Mouse (Mus musculus): Measurements from ENCODE around the gene Ptgfrn.

Gene Ptgfrn

DNA sequence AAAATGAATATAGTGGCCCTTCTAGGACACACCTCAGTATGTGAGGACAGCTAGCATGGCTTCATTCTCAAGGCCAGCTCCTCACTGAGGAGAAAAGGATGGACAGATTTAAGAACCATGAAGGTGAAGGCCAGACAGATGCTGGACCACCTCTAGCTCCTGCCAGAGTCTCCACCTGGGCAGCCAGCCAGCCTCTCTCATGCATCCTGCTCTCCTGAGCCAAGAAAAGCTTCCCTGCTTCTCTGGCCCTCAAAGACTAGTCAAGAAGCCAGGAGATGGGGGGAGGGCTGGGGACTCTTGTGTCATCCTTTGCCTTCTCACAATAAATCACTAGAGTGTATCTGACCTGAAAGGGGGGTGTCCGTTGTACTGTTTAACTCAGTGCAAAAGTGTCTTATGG, 31.7 kb downstream of the Ptgfrn start:
- DNase-seq (ENCODE audit: low spot score) = peak; percentile 24

DNA sequence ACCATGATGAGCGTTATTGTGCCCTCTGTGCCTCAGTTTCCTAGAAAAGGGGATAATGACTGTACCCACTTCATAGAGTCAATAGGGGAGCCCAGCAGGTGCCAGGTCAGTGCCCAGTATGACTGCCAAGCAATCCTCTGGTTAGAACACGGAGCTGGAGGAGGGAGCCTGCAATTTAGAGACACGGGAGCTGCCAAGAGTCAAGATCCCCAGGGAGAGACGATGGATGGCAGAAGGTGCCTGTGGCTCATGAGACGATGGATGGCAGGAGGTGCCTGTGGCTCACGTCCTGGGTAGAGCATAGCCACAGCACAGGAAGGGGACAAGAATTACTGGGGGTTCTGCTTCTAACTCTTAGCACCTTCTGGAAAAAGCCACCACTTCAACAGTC, 32.4 kb downstream of the Ptgfrn start:
- no peak for DNase-seq (ENCODE audit: low spot score)

GRCm38 (mm10) chr3:101076966-101077709, 32.9 kb downstream of the Ptgfrn start:
- DNase-seq (ENCODE audit: low spot score) = no peak

- no peak for DNase-seq (ENCODE audit: low spot score)
Measured at GRCm38 (mm10) chr3:101075866-101076265, 34.2 kb downstream of the Ptgfrn start.

DNA sequence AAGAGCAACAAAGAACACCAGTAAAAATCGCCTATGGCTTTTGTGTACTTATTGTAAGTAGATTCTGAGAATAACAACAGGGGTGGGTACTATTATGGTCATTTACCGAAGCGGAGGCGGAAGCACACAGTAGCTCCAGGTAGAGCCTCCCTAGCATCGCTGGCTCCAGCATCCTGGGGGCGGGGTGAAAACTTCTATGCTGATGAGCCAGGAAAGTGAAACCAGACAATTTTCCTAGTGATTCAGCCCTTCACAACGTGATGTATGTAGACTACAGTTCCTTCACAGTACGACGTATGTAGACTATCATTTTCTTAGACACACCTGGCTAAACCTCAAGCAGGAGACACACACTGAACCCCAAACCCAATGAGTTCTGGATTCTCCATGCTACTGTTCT, 36.7 kb downstream of the Ptgfrn start:
- no peak for DNase-seq (ENCODE audit: low spot score)

DNA sequence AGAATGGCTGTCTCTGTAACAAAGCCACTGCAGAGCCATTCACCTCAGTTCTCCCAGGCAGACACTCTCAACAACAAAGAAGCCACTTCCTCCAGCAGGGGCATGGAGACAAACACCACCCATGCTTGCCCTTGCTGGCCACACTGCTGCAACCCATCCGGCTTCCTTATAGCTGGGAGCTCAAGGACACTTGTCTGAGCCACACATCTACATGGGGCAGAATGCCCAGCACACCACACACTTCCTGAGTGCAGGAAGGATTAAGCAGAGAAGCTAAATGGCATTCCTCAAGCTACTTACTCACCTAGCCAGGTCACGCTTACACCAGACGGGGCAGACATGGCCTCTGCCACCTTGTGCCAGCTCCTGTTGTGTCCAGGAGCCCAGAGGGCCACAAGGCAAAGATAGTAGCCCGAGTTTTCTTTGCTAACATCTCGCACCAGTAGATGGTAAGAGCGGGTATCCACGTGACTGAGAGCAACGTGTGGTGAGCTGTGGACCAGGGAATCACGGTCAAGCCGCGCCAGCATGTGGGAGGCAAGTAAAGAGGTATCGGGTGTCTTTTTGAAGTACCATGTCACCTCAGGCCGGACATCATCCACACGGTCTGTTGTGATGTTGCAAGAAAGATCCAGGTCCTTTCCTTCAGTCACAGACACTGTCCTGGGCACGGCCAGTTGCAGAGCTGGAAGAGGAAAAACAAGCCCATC, 37.4 kb downstream of the Ptgfrn start:
- DNase-seq (ENCODE audit: low spot score) = no peak

DNA sequence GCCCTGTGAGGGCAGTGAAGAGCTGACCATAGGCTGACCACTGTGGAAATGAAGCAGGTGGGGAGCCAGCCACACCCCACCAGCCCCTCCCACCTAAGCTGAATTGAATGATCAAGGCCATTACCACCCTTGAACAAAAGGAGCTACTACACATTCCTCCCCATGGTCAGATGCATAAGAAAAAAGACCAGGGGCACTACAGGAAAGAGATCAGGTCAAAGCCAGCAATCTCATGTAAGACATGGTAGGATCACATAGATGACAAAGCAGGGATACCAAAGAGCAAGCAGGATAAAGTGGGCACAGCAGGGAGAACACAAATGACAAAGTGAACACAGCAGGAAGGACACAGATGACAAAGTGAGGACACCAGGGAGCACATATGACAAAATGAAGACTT, 38.5 kb downstream of the Ptgfrn start:
- no peak for DNase-seq (ENCODE audit: low spot score)

- DNase-seq (ENCODE audit: low spot score) = no peak
Measured at GRCm38 (mm10) chr3:101070796-101071235, 39.3 kb downstream of the Ptgfrn start.

- DNase-seq (ENCODE audit: low spot score) = peak; percentile 33
Measured at GRCm38 (mm10) chr3:101070230-101070795, 39.8 kb downstream of the Ptgfrn start.

- DNase-seq (ENCODE audit: low spot score) = no peak
Measured at GRCm38 (mm10) chr3:101068701-101069100, 41.4 kb downstream of the Ptgfrn start.

DNA sequence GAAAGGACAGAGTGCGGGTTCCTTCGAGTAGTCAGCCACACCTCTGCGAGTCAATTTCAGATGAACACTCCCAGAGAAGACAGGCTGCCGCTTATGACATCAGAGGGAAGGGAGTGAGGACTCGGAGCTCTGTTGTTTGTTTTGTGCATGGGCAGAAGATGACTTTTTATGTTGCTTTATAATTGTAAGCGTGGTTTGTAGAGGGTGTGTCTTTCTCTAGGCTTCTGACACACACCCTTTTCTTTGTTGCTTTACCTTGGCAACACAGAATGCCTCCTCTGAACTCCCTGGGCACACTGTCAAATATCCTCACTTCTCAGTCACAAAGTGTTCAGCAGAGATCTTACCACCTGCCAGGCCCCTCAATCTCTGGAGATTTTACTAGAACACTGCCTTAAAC, 43.9 kb downstream of the Ptgfrn start:
- no peak for DNase-seq (ENCODE audit: low spot score)

- no peak for DNase-seq (ENCODE audit: low spot score)
Measured at GRCm38 (mm10) chr3:101061865-101062585, 48.1 kb downstream of the Ptgfrn start.

DNA sequence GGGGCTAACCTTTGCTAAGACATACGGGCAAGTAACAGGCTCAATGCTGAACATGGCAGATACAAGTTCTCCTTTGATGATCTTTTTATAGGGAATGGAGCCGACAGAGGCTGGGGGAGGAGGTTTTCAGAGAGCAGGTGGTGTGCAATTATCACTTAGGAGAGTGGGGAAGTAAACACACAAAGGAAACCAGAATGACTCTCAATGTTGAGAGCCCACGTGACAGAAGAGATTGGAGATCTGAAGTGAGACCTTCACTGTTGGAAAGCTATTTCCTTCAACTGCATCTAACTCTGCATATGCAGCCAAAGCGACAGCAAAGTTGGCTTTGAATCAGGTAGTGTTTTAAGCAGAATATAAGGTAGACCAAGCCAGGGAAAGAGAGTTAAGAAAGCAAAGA, 50.9 kb downstream of the Ptgfrn start:
- no peak for DNase-seq (ENCODE audit: low spot score)

GRCm38 (mm10) chr3:101058203-101058602, 51.9 kb downstream of the Ptgfrn start:
- DNase-seq (ENCODE audit: low spot score) = no peak

DNA sequence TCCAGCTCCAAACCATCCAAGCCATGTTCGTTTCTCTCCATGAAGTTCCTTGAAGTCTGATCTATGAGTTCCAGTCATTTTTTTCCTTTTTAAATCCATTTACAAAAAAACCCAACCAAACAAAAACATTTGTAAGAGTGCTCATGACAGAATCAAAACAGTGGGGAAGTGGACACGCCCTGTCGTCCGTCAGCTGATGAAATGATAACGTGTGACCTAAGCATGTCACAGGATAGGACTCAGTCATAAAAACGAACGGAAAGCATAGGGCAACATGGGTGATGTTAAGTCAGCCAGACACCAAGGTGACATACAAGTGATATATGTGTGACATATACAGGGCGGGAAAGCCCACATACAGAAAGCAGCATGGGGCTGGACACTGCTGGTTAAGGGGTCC, 54.9 kb downstream of the Ptgfrn start:
- no peak for DNase-seq (ENCODE audit: low spot score)

DNA sequence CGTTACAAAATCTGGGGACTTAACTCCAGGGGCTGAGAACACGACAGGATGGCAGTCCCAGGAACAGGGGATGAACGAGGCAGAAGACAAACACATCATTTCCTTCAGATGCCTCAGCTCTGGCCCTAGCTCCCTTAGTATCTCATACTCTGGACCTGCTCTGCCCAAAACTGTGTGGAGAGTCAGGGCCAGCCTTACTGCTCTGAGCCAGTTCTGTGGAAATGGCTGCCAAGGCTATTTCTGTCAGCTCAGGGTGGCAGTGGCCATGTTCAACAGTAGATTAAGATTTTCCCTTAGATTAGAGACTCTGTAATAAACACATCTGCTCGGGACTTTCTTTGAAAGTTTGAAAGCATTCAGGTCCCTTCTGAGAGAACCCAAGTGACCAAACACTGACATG, 58.5 kb downstream of the Ptgfrn start:
- DNase-seq (ENCODE audit: low spot score) = no peak

DNA sequence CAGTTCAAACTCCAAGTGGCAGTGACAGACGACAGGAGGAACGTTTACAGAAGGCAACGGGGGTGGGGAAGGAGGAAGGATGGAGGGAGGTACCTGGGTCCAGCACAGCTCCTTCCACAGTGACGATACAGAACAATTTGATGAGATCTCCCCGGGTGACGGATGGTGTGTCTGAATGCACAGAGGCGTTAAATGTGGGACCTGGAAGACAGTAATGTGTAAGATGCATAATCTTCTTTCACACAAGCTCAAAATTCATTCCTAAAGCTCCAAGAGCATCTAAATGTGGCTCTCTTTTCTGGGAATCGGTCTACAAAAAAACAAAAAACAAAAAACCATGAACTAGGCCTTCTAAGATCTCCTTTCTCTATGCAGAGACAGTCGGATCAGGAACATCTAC, 60.1 kb downstream of the Ptgfrn start:
- DNase-seq (ENCODE audit: low spot score) = no peak

- no peak for DNase-seq (ENCODE audit: low spot score)
Measured at GRCm38 (mm10) chr3:101048781-101049180, 61.3 kb downstream of the Ptgfrn start.

DNA sequence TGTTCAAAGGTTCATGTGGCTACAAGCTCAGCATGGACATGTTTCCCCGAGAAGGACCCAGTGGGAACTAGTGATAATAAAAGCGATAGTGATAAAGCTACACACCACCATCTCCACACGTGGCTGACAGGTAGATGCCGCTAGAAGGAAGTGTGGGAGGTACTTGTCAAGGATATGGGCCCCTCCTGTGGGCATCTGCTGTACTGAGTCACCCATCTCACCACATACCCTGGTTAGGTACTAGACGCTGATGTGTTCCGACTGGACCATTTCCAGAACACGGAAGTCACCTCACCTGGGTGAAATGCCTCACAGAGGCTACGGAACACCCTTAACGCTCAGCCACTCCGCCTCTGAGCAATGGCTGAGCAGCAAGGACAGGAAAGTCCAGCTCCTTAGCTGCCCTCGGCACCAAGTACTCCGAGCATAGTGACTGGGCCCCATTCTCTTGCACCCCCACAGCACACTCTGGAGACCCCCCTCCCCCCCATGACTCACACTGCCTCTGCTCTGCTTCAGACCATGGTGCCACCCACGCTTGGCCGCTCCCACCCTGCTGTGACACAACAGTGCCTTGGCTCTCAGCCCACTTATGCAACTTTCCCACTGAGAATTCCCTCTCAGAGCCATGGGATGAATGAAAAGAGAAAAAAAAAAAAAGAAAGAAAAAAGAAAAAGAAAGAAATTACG, 62.3 kb downstream of the Ptgfrn start:
- DNase-seq (ENCODE audit: low spot score) = no peak

- DNase-seq (ENCODE audit: low spot score) = no peak
Measured at GRCm38 (mm10) chr3:101045431-101045830, 64.6 kb downstream of the Ptgfrn start.

GRCm38 (mm10) chr3:101044686-101045085, 65.4 kb downstream of the Ptgfrn start:
- DNase-seq (ENCODE audit: low spot score) = no peak

DNA sequence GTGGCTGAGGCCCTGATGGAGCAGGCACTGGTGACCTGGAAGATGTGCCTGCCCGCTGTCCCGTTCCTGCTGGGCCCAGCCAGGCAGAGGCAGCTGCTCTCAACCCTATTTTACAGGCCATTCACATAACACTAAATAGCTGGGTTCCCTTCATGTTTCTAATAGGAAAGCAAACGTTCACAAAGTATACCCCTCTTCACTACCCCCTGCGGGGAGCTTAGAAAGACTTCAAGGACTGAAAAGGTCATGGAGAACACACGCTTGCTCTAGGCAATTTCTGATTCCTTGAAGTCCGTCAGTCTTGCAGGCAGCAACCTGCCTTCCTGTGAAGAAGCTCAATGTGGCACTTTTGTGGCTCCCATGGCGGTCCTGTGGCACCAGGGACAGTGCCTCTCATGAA, 68.1 kb downstream of the Ptgfrn start:
- DNase-seq (ENCODE audit: low spot score) = no peak

Measured in testis, postnatal 14 days (tissue).